Mouse (Mus musculus) C2C12 (cell line): ENCODE data around the gene Setd5. TPM values are rescaled to one million over a fixed set of nuclear protein-coding genes. Genes with fewer than 3 reads are reported as not detected.

Experiments
- H3K27me3 ChIP-seq: one replicate; pipeline ENCODE4 v1.6.1; 2011; ENCODE audit not compliant: control insufficient read depth, insufficient read depth, insufficient read length
- H3K36me3 ChIP-seq: one replicate; pipeline ENCODE4 v1.6.1; 2011; ENCODE audit not compliant: control insufficient read depth, insufficient read depth
- H3K4me3 ChIP-seq: one replicate; pipeline ENCODE4 v1.5.1; 2011; ENCODE audit warnings: mild to moderate bottlenecking, control low read depth; ENCODE audit not compliant: poor library complexity, insufficient read depth, severe bottlenecking
- H3K79me2 ChIP-seq: one replicate; pipeline ENCODE4 v1.6.1; 2011; ENCODE audit not compliant: control insufficient read depth, insufficient read depth
- H3K79me3 ChIP-seq: one replicate; pipeline ENCODE4 v1.6.1; 2011; ENCODE audit warnings: low read depth, control low read depth
- H3ac ChIP-seq: one replicate; pipeline ENCODE3; 2011; ENCODE audit warnings: low read depth; ENCODE audit not compliant: control insufficient read depth, insufficient read length
- CEBPB ChIP-seq: IDR thresholded peaks from one replicate; pipeline ENCODE4 v1.6.1; 2011; ENCODE audit warnings: low read depth, mild to moderate bottlenecking, control low read depth, moderate library complexity
- CTCF ChIP-seq: IDR thresholded peaks from one replicate; pipeline ENCODE4 v1.5.1; 2011; ENCODE audit not compliant: control insufficient read depth, insufficient read depth, insufficient read length
- FOSL1 ChIP-seq: IDR thresholded peaks from one replicate; pipeline ENCODE4 v1.8.0; 2011; ENCODE audit warnings: mild to moderate bottlenecking, low read length; ENCODE audit not compliant: poor library complexity, insufficient read depth, severe bottlenecking
- MAX ChIP-seq: IDR thresholded peaks from one replicate; pipeline ENCODE4 v1.6.1; 2011; ENCODE audit warnings: mild to moderate bottlenecking, control low read depth
- MYOD1 ChIP-seq: IDR thresholded peaks from one replicate; pipeline ENCODE4 v1.6.1; 2011; ENCODE audit warnings: low read depth; ENCODE audit not compliant: control insufficient read depth, insufficient read length
- MYOG ChIP-seq: IDR thresholded peaks from one replicate; pipeline ENCODE4 v1.6.1; 2011; ENCODE audit not compliant: control insufficient read depth, insufficient read length; ENCODE audit errors: extremely low read depth
- USF1 ChIP-seq: IDR thresholded peaks from one replicate; pipeline ENCODE4 v1.6.1; 2011; ENCODE audit warnings: low read depth, mild to moderate bottlenecking, control low read depth, moderate library complexity
- polyA plus RNA-seq: library from polyadenylated mRNA; unstranded; fragments of >200 nt; fragmentation: generic; extraction: Trizol; gene quantifications from one replicate; pipeline ENCODE4 v1.2.1, GENCODE M21; 2012; ENCODE audit warnings: missing spikeins

Gene Setd5
- polyA plus RNA-seq, 1 experiment, result 17.0 TPM

GRCm38 (mm10) chr6:113109956-113110355 is 32.8 kb downstream of the Setd5 start:
- no peaks in the 10 kb centered on the region for H3K27me3 ChIP-seq
- peaks cover 56% of the 10 kb centered on the region for H3K79me3 ChIP-seq
- no peak overlapping the region for H3K4me3 ChIP-seq
- TF ChIP-seq MYOG (no peak), MYOD1 (no peak), CEBPB (no peak), USF1 (no peak), CTCF (no peak), FOSL1 (no peak), MAX (no peak)
- H3K79me2 ChIP-seq, result peaks cover 84% of the 10 kb centered on the region
- H3ac ChIP-seq, result no peak overlapping the region
- H3K36me3 ChIP-seq, result peaks cover 98% of the 10 kb centered on the region

GRCm38 (mm10) chr6:113120806-113121205 is 43.6 kb downstream of the Setd5 start:
- no peak for TF ChIP-seq FOSL1
- TF ChIP-seq CEBPB, result no peak
- no peak for TF ChIP-seq USF1
- no peak for TF ChIP-seq CTCF
- TF ChIP-seq MYOD1, result no peak
- TF ChIP-seq MYOG, result no peak
- no peak for TF ChIP-seq MAX

GRCm38 (mm10) chr6:113133360-113133759 is 56.2 kb downstream of the Setd5 start:
- no peaks in the 10 kb centered on the region for H3K79me3 ChIP-seq
- no peak overlapping the region for H3K4me3 ChIP-seq
- no peak overlapping the region for H3ac ChIP-seq
- peaks cover 96% of the 10 kb centered on the region for H3K36me3 ChIP-seq
- no peaks in the 10 kb centered on the region for H3K27me3 ChIP-seq
- H3K79me2 ChIP-seq, result peaks cover 20% of the 10 kb centered on the region
- TF ChIP-seq MAX (no peak), CTCF (no peak), FOSL1 (no peak), MYOG (no peak), CEBPB (no peak), MYOD1 (no peak), USF1 (no peak)

More at GRCm38 (mm10) chr6:113120806-113121205, 43.6 kb downstream of the Setd5 start:
- Histone ChIP-seq H3K27me3 (no peaks in the 10 kb centered on the region), H3K79me3 (peaks cover 9% of the 10 kb centered on the region), H3K36me3 (peaks cover 97% of the 10 kb centered on the region), H3ac (no peak overlapping the region), H3K4me3 (no peak overlapping the region), H3K79me2 (peaks cover 37% of the 10 kb centered on the region)

- H3K79me2 ChIP-seq, result peaks cover 18% of the 10 kb centered on the region
- H3ac ChIP-seq, result no peak overlapping the region
- peaks cover 2% of the 10 kb centered on the region for H3K79me3 ChIP-seq
- no peak for TF ChIP-seq CTCF
- no peak for TF ChIP-seq MYOG
- no peak for TF ChIP-seq USF1
- TF ChIP-seq MAX, result no peak
- no peak for TF ChIP-seq CEBPB
- no peak for TF ChIP-seq MYOD1
- TF ChIP-seq FOSL1, result no peak
- peaks cover 92% of the 10 kb centered on the region for H3K36me3 ChIP-seq
- no peak overlapping the region for H3K4me3 ChIP-seq
- H3K27me3 ChIP-seq, result no peaks in the 10 kb centered on the region
Observed at GRCm38 (mm10) chr6:113141389-113142094, 64.4 kb downstream of the Setd5 start.

GRCm38 (mm10) chr6:113144764-113145163 is 67.6 kb downstream of the Setd5 start:
- H3K4me3 ChIP-seq, result no peak overlapping the region
- no peak overlapping the region for H3ac ChIP-seq
- peaks cover 93% of the 10 kb centered on the region for H3K36me3 ChIP-seq
- peaks cover 2% of the 10 kb centered on the region for H3K79me3 ChIP-seq
- TF ChIP-seq FOSL1 (no peak), MYOD1 (no peak), USF1 (no peak), MAX (no peak), MYOG (no peak), CEBPB (no peak), CTCF (no peak)
- no peaks in the 10 kb centered on the region for H3K27me3 ChIP-seq
- H3K79me2 ChIP-seq, result peaks cover 18% of the 10 kb centered on the region
